Mouse (Mus musculus) forebrain, embryonic 11.5 days (tissue): ENCODE measurements around the gene Trib2. TPM values are rescaled to one million over a fixed set of nuclear protein-coding genes. Genes with fewer than 3 reads are reported as not detected.

ENCODE experiments used
- ATAC-seq: fragments of 200-750 bp; cut with Nextera tagmentation; replicated peaks from 2 replicates; pipeline ENCODE4 v1.8.0; 2017; ENCODE audit warnings: moderate TSS enrichment; ENCODE audit not compliant: low FRiP score
- DNase-seq: peaks from one replicate; pipeline ENCODE4 v3.0.0-alpha.2; 2017; ENCODE audit warnings: low spot score
- H3K27ac ChIP-seq: fragments of 300-500 bp; sonication (generic); 2 replicates; pipeline ENCODE4 v1.5.1; 2014; ENCODE audit warnings: low read depth, low read length
- H3K27me3 ChIP-seq: fragments of 300-500 bp; sonication (generic); 2 replicates; pipeline ENCODE4 v1.6.1; 2014; ENCODE audit warnings: mild to moderate bottlenecking, low read length, mixed read lengths; ENCODE audit not compliant: control insufficient read depth, insufficient read depth
- H3K36me3 ChIP-seq: fragments of 300-500 bp; sonication (generic); 2 replicates; pipeline ENCODE4 v1.6.1; 2014; ENCODE audit warnings: mild to moderate bottlenecking, low read length, moderate library complexity, mixed read lengths; ENCODE audit not compliant: control insufficient read depth, insufficient read depth
- H3K4me1 ChIP-seq: fragments of 300-500 bp; sonication (generic); replicated peaks from 2 replicates; pipeline ENCODE4 v1.6.1; 2014; ENCODE audit warnings: low read length, mixed read lengths; ENCODE audit not compliant: control insufficient read depth, insufficient read depth
- H3K4me2 ChIP-seq: fragments of 300-500 bp; sonication (generic); 2 replicates; pipeline ENCODE4 v1.6.1; 2014; ENCODE audit warnings: low read depth, mild to moderate bottlenecking, low read length, moderate library complexity, mixed read lengths; ENCODE audit not compliant: severe bottlenecking
- H3K4me3 ChIP-seq: fragments of 300-500 bp; sonication (generic); 2 replicates; pipeline ENCODE4 v1.5.1; 2014; ENCODE audit warnings: low read depth, low read length
- H3K9ac ChIP-seq: fragments of 300-500 bp; sonication (generic); 2 replicates; pipeline ENCODE4 v1.6.1; 2014; ENCODE audit warnings: low read length
- H3K9me3 ChIP-seq: fragments of 300-500 bp; sonication (generic); 2 replicates; pipeline ENCODE4 v1.6.1; 2016; ENCODE audit warnings: low read length, mixed read lengths; ENCODE audit not compliant: control insufficient read depth
- whole genome bisulfite sequencing: fragments of 180-500 bp; shearing (Covaris S2); extraction: QIAGEN DNeasy Blood & Tissue Kit; methylation state at CpG from one replicate; pipeline ENCODE4 v1.1.7; 2014; 5-methylcytosine and 5-hydroxymethylcytosine counted together
- polyA plus RNA-seq: library from polyadenylated mRNA; unstranded; fragments of >200 nt; fragmentation: Nextera tagmentation; extraction: Ambion mirVana; gene quantifications from 2 replicates; pipeline ENCODE4 v1.2.1, GENCODE M21; 2014

The Trib2 gene
- polyA plus RNA-seq, 1 experiment from 2014 or later: 57.4 TPM

DNA sequence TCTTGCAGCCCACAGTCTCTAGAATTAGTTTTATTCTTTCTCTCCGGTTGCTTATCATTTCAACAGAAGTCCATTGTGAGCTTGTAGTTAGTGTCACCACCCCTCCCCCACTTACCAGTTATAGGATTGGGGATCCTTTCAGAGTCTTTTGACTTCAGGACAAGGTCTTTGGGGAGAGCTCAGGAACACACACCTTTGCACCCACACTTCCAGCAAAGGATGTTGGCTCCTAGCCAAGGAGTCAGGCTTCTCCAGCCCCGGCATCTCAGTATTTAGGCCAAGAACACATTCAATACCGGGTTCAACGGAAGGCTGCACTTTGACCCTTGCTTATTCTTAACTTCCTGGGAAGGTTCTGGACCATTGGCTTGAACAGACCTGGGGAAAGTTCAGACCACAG, 643 bp upstream of the Trib2 start:
- Histone ChIP-seq H3K9ac (peak overlapping the region; percentile 68), H3K36me3 (no peaks in the 10 kb centered on the region), H3K27ac (peak overlapping the region; percentile 31; the same call in 1 of the 2 replicates), H3K27me3 (no peaks in the 10 kb centered on the region), H3K4me1 (peaks cover 4% of the 10 kb centered on the region; the same call in 1 of the 2 replicates), H3K4me2 (peak overlapping the region; percentile 63), H3K9me3 (no peaks in the 10 kb centered on the region), H3K4me3 (peak overlapping the region; percentile 81)
- ATAC-seq: no peak
- DNase-seq: no peak
- WGBS: 25% methylated on average over 4 of the region's 4 CpGs

GRCm38 (mm10) chr12:15816254-15816605, 492 bp downstream of the Trib2 start:
- DNase-seq (peak; percentile 81), ATAC-seq (peak; percentile 37)
- Histone ChIP-seq H3K4me1 (peaks cover 13% of the 10 kb centered on the region), H3K9ac (peak overlapping the region; percentile 98), H3K27ac (peak overlapping the region; percentile 87), H3K4me3 (peak overlapping the region; percentile 81), H3K36me3 (no peaks in the 10 kb centered on the region), H3K9me3 (no peaks in the 10 kb centered on the region), H3K27me3 (no peaks in the 10 kb centered on the region), H3K4me2 (peak overlapping the region; percentile 63)
- under 1% methylated on average over 23 of the region's 23 CpGs for WGBS

DNA sequence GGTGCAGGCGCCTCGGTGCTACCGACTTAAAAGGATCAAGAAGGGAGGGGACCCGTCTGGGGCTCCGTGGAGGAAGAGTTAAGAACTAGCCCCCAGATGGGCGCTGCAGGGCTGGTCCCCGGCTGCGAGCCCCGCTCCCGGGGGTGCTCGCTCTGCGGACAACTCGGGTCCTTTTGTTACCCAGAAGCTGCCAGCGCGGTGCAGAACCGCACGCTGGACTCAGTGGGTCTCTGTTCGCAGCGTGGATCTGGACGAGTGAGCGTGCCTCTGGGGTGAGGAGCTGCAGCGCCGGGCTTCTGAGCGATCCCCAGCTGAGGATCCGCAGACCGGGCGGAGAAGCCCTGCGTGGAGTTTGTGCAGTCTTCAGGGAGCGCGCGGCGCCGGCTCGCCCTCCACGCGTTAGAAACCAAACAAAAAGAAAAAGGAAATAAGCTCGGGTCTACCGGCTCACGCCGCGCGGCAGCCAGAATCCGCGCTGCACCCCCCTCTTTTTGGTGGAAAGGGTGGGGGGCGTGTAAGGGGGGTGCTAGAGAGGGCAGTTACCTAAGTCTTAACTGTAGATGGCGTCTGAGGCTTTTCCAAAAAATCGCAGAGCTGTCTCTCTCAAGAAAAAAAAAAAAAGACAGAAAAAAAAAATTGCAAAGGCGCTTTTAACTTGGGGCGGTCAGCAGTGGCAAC, 1.0 kb downstream of the Trib2 start:
- ATAC-seq: peak; percentile 51
- Histone ChIP-seq H3K36me3 (no peaks in the 10 kb centered on the region), H3K27ac (peak overlapping the region; percentile 87), H3K9me3 (no peaks in the 10 kb centered on the region), H3K4me3 (peak overlapping the region; percentile 81), H3K4me1 (peaks cover 16% of the 10 kb centered on the region), H3K9ac (peak overlapping the region; percentile 98), H3K27me3 (no peaks in the 10 kb centered on the region), H3K4me2 (peak overlapping the region; percentile 63)
- DNase-seq: peak; percentile 88
- WGBS: under 1% methylated on average over 49 of the region's 49 CpGs

DNA sequence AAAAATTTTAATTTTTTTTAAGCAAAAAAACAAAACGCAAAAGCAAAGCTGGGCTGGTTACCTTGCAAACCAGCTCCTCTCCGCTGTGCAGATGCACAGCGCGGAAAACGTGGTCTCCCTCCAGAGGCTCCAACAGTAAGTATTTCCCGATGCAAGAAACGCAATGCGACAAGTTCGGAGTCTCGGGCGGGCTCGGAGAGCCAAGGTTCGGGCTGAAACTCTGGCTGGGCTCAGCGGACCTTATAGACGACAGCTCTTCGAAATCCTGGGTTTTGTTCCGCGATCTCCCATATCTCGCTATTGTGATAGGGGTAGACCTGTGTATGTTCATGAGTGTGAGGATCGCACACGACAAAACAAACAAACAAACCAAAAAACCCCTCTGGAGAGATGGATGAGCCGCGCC, 1.5 kb downstream of the Trib2 start:
- WGBS: under 1% methylated on average over 23 of the region's 23 CpGs
- Histone ChIP-seq H3K4me2 (peak overlapping the region; percentile 63), H3K9me3 (no peaks in the 10 kb centered on the region), H3K4me3 (peak overlapping the region; percentile 81), H3K27ac (peak overlapping the region; percentile 87), H3K27me3 (no peaks in the 10 kb centered on the region), H3K9ac (peak overlapping the region; percentile 98), H3K36me3 (no peaks in the 10 kb centered on the region), H3K4me1 (peaks cover 16% of the 10 kb centered on the region)
- peak; percentile 78 for DNase-seq
- ATAC-seq: no peak

- no peaks in the 10 kb centered on the region for H3K27me3 ChIP-seq
- H3K27ac ChIP-seq: peak overlapping the region; percentile 87
- H3K36me3 ChIP-seq: no peaks in the 10 kb centered on the region
- no peaks in the 10 kb centered on the region for H3K9me3 ChIP-seq
- H3K9ac ChIP-seq: peak overlapping the region; percentile 98
- WGBS: under 1% methylated on average over 32 of the region's 32 CpGs
- peak overlapping the region; percentile 81 for H3K4me3 ChIP-seq
- H3K4me2 ChIP-seq: peak overlapping the region; percentile 63
- peaks cover 16% of the 10 kb centered on the region for H3K4me1 ChIP-seq
- DNase-seq (peak; percentile 77), ATAC-seq (no peak)
These were observed 2.3 kb downstream of the Trib2 start for GRCm38 (mm10) chr12:15814249-15815081.

DNA sequence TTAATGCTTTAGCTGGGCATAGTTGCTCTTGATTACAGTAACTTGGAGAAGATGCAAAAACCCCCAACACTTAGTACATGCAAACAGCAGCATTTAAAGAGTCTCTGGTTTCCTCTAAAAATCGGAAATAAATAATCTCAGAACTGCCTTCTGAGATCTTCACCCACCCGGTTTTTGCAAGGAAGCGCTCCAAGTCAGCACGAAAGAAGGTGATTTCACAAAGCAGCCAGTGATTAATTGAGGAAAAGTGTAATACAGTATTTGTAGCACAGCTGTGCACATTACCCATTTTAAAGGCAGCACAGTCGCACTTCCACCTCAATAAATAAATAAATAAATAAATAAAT, 2.9 kb downstream of the Trib2 start:
- Histone ChIP-seq H3K27ac (peak overlapping the region; percentile 87; the same call in 1 of the 2 replicates), H3K9ac (peak overlapping the region; percentile 98), H3K4me1 (peaks cover 16% of the 10 kb centered on the region), H3K4me3 (peak overlapping the region; percentile 81), H3K4me2 (peak overlapping the region; percentile 63), H3K27me3 (no peaks in the 10 kb centered on the region), H3K36me3 (no peaks in the 10 kb centered on the region), H3K9me3 (no peaks in the 10 kb centered on the region)
- ATAC-seq: no peak
- 15% methylated on average over 5 of the region's 5 CpGs for WGBS
- DNase-seq: no peak

DNA sequence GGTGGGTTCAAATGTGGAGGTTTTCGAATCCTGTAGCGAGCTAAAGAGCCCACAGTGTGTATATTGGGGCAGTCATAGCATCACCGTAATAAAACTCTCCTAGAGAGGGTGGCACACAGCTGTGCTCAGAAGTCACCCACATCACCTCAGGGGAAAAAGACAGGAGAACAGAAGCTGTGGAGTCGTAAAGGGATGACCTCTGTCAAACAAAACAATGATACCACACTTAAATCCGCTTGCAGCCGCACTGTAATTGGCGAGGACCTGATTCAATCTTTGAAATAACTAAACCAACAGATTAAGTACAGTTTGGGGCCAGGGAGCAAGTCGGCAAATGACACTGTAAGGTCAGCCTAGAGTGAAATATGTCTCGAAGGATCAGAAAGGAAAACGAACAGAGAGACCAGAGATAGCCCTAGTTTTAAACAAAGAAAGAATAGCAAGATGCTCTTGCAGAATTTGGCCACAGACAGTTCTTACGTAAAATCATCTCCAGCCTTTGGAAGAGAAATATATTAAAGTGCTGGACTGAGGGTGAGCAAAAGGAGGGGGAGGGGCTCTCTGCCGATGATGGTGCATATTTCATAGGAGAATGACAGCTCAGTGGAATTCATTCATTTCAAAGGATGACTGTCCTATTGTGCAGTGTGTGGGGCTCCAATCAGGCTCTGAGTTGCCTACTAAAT, 3.4 kb downstream of the Trib2 start:
- Histone ChIP-seq H3K4me2 (peak overlapping the region; percentile 63), H3K9me3 (no peaks in the 10 kb centered on the region), H3K27ac (no peak overlapping the region; the same call in 1 of the 2 replicates), H3K4me1 (peaks cover 16% of the 10 kb centered on the region), H3K36me3 (no peaks in the 10 kb centered on the region), H3K9ac (peak overlapping the region; percentile 98), H3K27me3 (no peaks in the 10 kb centered on the region), H3K4me3 (peak overlapping the region; percentile 81)
- ATAC-seq (no peak), DNase-seq (no peak)
- WGBS: 23% methylated on average over 12 of the region's 12 CpGs

DNA sequence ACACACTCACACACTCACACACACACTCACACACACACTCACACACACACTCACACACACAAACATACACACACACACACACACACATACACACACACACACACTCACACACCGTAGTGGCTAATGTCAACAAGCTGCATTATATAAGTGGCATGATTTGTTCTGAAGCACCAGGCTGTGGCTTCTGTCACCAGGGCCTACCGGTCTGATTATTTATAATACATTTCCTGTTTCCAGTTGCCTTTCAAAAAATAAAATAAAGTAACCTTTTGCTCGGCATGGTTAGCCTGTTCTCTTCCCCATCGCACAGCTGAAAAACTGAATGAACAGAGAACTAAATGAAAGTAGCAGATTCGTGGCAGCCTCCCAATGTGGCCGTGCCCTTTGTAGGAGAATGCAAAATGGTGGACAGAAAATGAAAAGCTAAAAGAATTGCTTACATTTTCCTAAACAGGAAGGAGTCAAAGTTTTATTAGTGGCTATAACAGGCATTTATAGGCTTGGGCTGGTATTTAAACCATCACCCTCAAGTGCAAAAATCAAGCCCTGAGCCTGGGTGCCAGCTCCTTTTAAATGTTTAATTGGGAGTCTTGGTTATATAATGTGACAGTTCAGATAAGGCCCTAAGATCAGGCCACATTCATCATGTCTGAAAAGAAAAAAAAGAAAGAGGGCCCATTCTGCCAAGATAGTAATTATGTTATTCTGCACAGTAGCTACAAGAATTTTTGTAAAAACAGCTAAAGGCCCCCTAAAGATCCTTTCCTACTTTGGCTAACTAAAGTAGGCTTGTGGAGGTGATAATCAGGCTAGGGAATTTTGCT, 4.4 kb downstream of the Trib2 start:
- H3K4me1 ChIP-seq: peaks cover 15% of the 10 kb centered on the region
- WGBS: 58% methylated on average over 6 of the region's 6 CpGs
- peak overlapping the region; percentile 63; the same call in 1 of the 2 replicates for H3K4me2 ChIP-seq
- no peaks in the 10 kb centered on the region for H3K27me3 ChIP-seq
- H3K4me3 ChIP-seq: peak overlapping the region; percentile 81
- no peaks in the 10 kb centered on the region; the same call in 1 of the 2 replicates for H3K36me3 ChIP-seq
- H3K27ac ChIP-seq: no peak overlapping the region
- DNase-seq (no peak), ATAC-seq (no peak)
- no peaks in the 10 kb centered on the region for H3K9me3 ChIP-seq
- H3K9ac ChIP-seq: no peak overlapping the region; the same call in 1 of the 2 replicates
